8 mouse cellular contexts compared by ENCODE assay signal in the genomic region with DNA sequence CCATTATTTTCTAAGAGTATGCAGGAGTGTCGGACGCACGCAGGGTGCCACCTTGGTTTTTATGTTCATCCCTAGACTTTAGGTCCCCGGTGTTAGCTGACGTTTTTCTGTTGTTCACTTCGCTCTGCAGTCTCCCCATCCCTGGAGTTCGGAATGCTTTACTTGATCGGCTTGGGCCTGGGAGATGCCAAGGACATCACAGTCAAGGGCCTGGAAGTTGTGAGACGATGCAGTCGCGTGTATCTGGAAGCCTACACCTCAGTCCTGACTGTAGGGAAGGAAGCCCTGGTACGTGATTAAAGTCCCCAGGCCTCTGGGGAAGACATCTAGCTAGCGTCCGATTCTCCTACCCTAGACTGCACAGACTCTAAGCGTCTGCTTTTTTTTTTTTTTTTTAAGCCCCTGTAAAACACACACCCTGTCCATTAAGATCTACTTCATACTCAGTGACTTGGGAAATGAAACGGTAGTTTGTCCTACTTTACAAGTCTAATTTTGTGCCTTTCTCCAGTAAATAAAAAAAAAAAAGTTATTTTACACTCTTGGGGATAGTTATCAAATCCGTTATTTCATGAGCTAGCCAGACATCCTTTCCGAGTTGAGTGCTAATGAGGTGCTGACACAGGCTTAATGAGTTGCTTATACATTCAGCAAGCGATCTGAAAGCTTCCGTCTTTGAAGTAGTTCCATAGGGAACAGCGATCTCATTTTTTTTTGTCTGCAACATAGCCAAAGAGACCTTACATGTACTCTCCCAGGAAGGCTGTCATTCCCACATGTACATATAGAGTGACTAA. TPM values are rescaled to one million over a fixed set of nuclear protein-coding genes. Genes with fewer than 3 reads are reported as not detected.
DNase-seq lines count a peak whose midpoint lies in the region; ATAC-seq and TF ChIP-seq lines count a peak whose summit lies in the region.

No protein-coding gene starts in this region.

- in situ Hi-C loops in ES-E14 (cut with MboI; ENCODE audit: low sequenced_read_pairs in 2 of 2, unreplicated experiment in 2 of 2), result no loop called here

- peak overlapping the region; percentile 66 for H3K9ac ChIP-seq in kidney, embryonic 15.5 days
- peak overlapping the region; percentile 90 for H3K9ac ChIP-seq in ES-E14 (ENCODE audit: insufficient read depth, low read depth, low read length, poor library complexity, severe bottlenecking)
- peak overlapping the region; percentile 74 for H3K9ac ChIP-seq in hindbrain, embryonic 14.5 days

- peaks cover 6% of the 10 kb centered on the region; the same call in 1 of the 2 replicates for H3K4me1 ChIP-seq in kidney, embryonic 15.5 days
- 0 out of 4 replicates have a peak, but pooled peaks cover 0 to 1% of the 10 kb centered on the region in 2 experiments for H3K4me1 ChIP-seq in ES-E14 (ENCODE audit: control insufficient read depth in 2 of 2, insufficient read depth in 2 of 2, low read length in 2 of 2, poor library complexity in 1 of 2)
- peaks cover 12% of the 10 kb centered on the region; the same call in 1 of the 2 replicates for H3K4me1 ChIP-seq in hindbrain, embryonic 14.5 days (replicated peaks; ENCODE audit: control insufficient read depth, insufficient read depth, low read length)

- H3K27ac ChIP-seq in kidney, embryonic 15.5 days, result peak overlapping the region; percentile 82
- H3K27ac ChIP-seq in ES-E14 (ENCODE audit: insufficient read depth, low read depth, low read length, poor library complexity, severe bottlenecking), result no peak overlapping the region
- H3K27ac ChIP-seq in hindbrain, embryonic 14.5 days, result peak overlapping the region; percentile 82

- H3K36me3 ChIP-seq in kidney, embryonic 15.5 days, result peaks cover 6% of the 10 kb centered on the region
- no peaks in the 10 kb centered on the region for H3K36me3 ChIP-seq in ES-E14 (ENCODE audit: control insufficient read depth, insufficient read depth, low read length, poor library complexity, severe bottlenecking)
- peaks cover 8% of the 10 kb centered on the region; the same call in 1 of the 2 replicates for H3K36me3 ChIP-seq in hindbrain, embryonic 14.5 days (replicated peaks; ENCODE audit: control insufficient read depth, insufficient read depth)

- ATAC-seq in kidney, embryonic 15.5 days (replicated peaks; ENCODE audit: low FRiP score), result peak; percentile 59
- peak; percentile 73 for ATAC-seq in hindbrain, embryonic 14.5 days (ENCODE audit: low FRiP score)
- peak; percentile 34 for ATAC-seq in megakaryocyte progenitor cell, adult 5-6 weeks (replicated peaks; ENCODE audit: poor library complexity)

- no peaks in the 10 kb centered on the region for H3K9me3 ChIP-seq in kidney, embryonic 15.5 days (replicated peaks)
- no peaks in the 10 kb centered on the region for H3K9me3 ChIP-seq in ES-E14 (ENCODE audit: control insufficient read depth, insufficient read depth, low read depth, low read length)
- no peaks in the 10 kb centered on the region for H3K9me3 ChIP-seq in hindbrain, embryonic 14.5 days (ENCODE audit: control insufficient read depth, low read length)

- no peak for DNase-seq in kidney, adult 9 months
- no peak for DNase-seq in ES-E14 (ENCODE audit: low read depth, low spot score)
- DNase-seq in c-Kit-positive CD71-negative TER-119-negative erythroid progenitor cells, embryonic 14.5 days (ENCODE audit: low read depth), result peak; percentile 24
- no peak for DNase-seq in hindbrain, embryonic 14.5 days (ENCODE audit: low spot score)
- DNase-seq in T-cell, adult 2 months (ENCODE audit: low spot score), result no peak
- no peak for DNase-seq in layer of hippocampus, adult 9-10 months (ENCODE audit: low spot score)

- H3K4me2 ChIP-seq in kidney, embryonic 15.5 days, result peak overlapping the region; percentile 70
- H3K4me2 ChIP-seq in hindbrain, embryonic 14.5 days (replicated peaks), result peak overlapping the region; percentile 82

- 3% methylated on average over 21 of the region's 21 CpGs for WGBS in kidney, embryonic 15.5 days
- 2% methylated on average over 21 of the region's 21 CpGs for WGBS in hindbrain, embryonic 14.5 days

- no peaks in the 10 kb centered on the region for H3K27me3 ChIP-seq in kidney, embryonic 15.5 days
- H3K27me3 ChIP-seq in hindbrain, embryonic 14.5 days (ENCODE audit: control insufficient read depth, insufficient read depth, low read length), result no peaks in the 10 kb centered on the region

- peak overlapping the region; percentile 87 for H3K4me3 ChIP-seq in kidney, embryonic 15.5 days (replicated peaks)
- H3K4me3 ChIP-seq in ES-E14 (ENCODE audit: insufficient read depth in 1 of 2, low read depth in 1 of 2, low read length in 2 of 2, poor library complexity in 1 of 2, severe bottlenecking in 1 of 2), result peak overlapping the region; percentile 79 to 82
- peak overlapping the region; percentile 58 for H3K4me3 ChIP-seq in hindbrain, embryonic 14.5 days (replicated peaks; ENCODE audit: low read length)

TF ChIP-seq in ES-E14, 5 proteins besides CTCF, POLR2A, EP300 and RAD21:
- TF ChIP-seq ZC3H11A (IDR thresholded peaks at IDR 0.05; ENCODE audit: borderline replicate concordance, low read depth, low read length), result no peak
- no peak for TF ChIP-seq HCFC1 (IDR thresholded peaks at IDR 0.05; ENCODE audit: borderline replicate concordance, insufficient read depth, low read length)
- no peak for TF ChIP-seq MAFK (IDR thresholded peaks at IDR 0.05; ENCODE audit: insufficient read depth, low read depth, low read length)
- TF ChIP-seq ZNF384 (IDR thresholded peaks at IDR 0.05; ENCODE audit: low read depth, low read length), result no peak
- TF ChIP-seq CHD2 (IDR thresholded peaks at IDR 0.05; ENCODE audit: low read depth, low read length), result no peak

RNA-seq across cellular contexts. Expression of gene Dph5, which starts 0.9 kb away (rescaled TPM):
- 27.4 and 28.4 TPM in 2 replicates for polyA plus RNA-seq in kidney, embryonic 15.5 days (2015; fragmentation: Nextera tagmentation; extraction: Ambion mirVana)
- 22.3 and 26.4 TPM in 2 replicates for total RNA-seq in ES-E14 (2012; rRNA removed)
- polyA plus RNA-seq in hindbrain, embryonic 14.5 days (2014; fragmentation: Nextera tagmentation; extraction: Ambion mirVana), result 24.5 and 25.0 TPM in 2 replicates
- 34.0 and 51.8 TPM in 2 replicates for total RNA-seq in megakaryocyte progenitor cell, adult 5-6 weeks (2015)
- 60.9 and 69.0 TPM in 2 replicates for total RNA-seq in megakaryocyte progenitor cell, adult 5-6 weeks (2017)
